Mouse (Mus musculus) kidney, adult 2 months (tissue): Measurements from ENCODE around the gene Gm5678.

ENCODE experiments used
- CTCF ChIP-seq: fragments of 200-500 bp; conservative IDR thresholded peaks from 2 replicates; pipeline ENCODE4 v1.5.1; 2011; ENCODE audit warnings: low read depth, mild to moderate bottlenecking, control low read depth, low read length, moderate library complexity, mixed read lengths; ENCODE audit not compliant: insufficient read depth, insufficient read length
- POLR2A ChIP-seq: fragments of 200-500 bp; IDR thresholded peaks from one replicate; pipeline ENCODE4 v1.6.1; 2011; ENCODE audit warnings: low read depth, low read length, control low read depth

DNA sequence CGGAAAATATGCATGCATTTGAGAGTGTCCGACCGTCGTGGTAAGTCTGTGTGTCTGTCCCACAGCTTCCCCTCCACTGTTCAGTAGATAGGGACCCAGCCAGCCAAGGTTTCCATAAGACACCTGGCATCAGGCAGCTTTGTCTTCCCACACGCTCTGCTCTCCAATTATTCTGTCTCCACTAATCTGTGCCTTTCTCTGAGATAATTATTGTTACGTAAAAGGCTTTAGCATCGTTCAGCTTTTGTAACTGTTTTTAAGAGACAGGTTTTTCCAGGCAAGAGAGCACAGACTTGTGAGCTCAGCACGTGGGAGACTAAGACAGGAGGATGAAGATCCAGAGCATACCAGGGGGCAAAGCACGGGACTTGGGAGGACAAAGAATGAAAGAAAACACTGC is 51.3 kb downstream of the Gm5678 start:
- TF ChIP-seq CTCF (no peak), POLR2A (no peak)
